Mouse (Mus musculus): ENCODE results near the gene Nedd1.

DNA sequence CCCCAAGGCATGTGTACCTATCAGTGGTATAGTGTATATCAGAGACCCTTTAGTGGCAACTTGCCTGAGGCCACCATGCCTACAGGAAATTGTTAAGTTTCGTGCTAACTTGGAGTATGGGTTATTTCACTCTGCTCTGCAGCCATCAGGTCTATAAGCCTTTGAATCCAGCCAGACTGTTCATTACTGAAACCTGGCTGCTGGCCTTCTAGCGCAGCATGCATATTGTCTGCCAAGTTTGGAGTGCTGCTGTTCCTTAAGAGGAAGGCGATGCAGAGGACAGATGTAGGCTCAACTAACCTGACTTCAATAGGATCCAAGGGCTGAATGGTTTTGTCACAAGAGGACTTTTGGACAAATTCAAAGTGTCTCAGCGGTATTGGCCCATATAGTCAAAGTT, 47.2 kb downstream of the Nedd1 start:
- TF ChIP-seq CTCF (IDR thresholded peaks at IDR 0.05; ENCODE audit: control insufficient read depth, insufficient read depth, low read length) (no peak), POLR2A (IDR thresholded peaks at IDR 0.05; ENCODE audit: borderline replicate concordance, control insufficient read depth, low read depth, low read length) (no peak)

All from bone marrow, adult 2 months (tissue).